Mouse (Mus musculus) stomach, embryonic 15.5 days (tissue): ENCODE results near the gene Oas1f. TPM values are rescaled to one million over a fixed set of nuclear protein-coding genes. Genes with fewer than 3 reads are reported as not detected.
"Not testable (repeated sequence)": the region's sequence is repeated elsewhere in the genome, so short reads cannot be mapped to it uniquely, and the experiment has no call there.

Source experiments
- ATAC-seq: fragments of 200-750 bp; cut with Nextera tagmentation; 2 replicates; pipeline ENCODE4 v1.8.0; 2017; ENCODE audit warnings: low read depth, moderate number of reproducible peaks, moderate TSS enrichment; ENCODE audit not compliant: insufficient read depth, low FRiP score
- H3K27ac ChIP-seq: fragments of 300-500 bp; sonication (generic); 2 replicates; pipeline ENCODE4 v1.5.1; 2015; ENCODE audit warnings: mild to moderate bottlenecking, inconsistent platforms
- H3K27me3 ChIP-seq: fragments of 300-500 bp; sonication (generic); replicated peaks from 2 replicates; pipeline ENCODE4 v1.6.1; 2015; ENCODE audit warnings: inconsistent platforms
- H3K36me3 ChIP-seq: fragments of 300-500 bp; sonication (generic); 2 replicates; pipeline ENCODE4 v1.6.1; 2015; ENCODE audit warnings: inconsistent platforms
- H3K4me1 ChIP-seq: fragments of 300-500 bp; sonication (generic); 2 replicates; pipeline ENCODE4 v1.6.1; 2015; ENCODE audit warnings: inconsistent platforms
- H3K4me2 ChIP-seq: fragments of 300-500 bp; sonication (generic); 2 replicates; pipeline ENCODE4 v1.6.1; 2015; ENCODE audit warnings: mild to moderate bottlenecking, inconsistent platforms
- H3K4me3 ChIP-seq: fragments of 300-500 bp; sonication (generic); replicated peaks from 2 replicates; pipeline ENCODE4 v1.5.1; 2015; ENCODE audit warnings: inconsistent platforms
- H3K9ac ChIP-seq: fragments of 300-500 bp; sonication (generic); 2 replicates; pipeline ENCODE4 v1.6.1; 2015; ENCODE audit warnings: inconsistent platforms
- H3K9me3 ChIP-seq: fragments of 300-500 bp; sonication (generic); 2 replicates; pipeline ENCODE4 v1.6.1; 2016; ENCODE audit warnings: inconsistent platforms
- WGBS: fragments of 180-500 bp; shearing (Covaris S2); methylation state at CpG from one replicate; pipeline ENCODE4 v1.1.7; 2015; 5-methylcytosine and 5-hydroxymethylcytosine counted together
- polyA plus RNA-seq: library from polyadenylated mRNA; unstranded; fragments of >200 nt; fragmentation: Nextera tagmentation; extraction: Ambion mirVana; gene quantifications from 2 replicates; pipeline ENCODE4 v1.2.1, GENCODE M21; 2015

Gene Oas1f
- polyA plus RNA-seq, 1 experiment from 2014 or later = not detected

GRCm38 (mm10) chr5:120876839-120877238 lies 29.7 kb downstream of the Oas1f start:
- WGBS = 50% methylated on average over 2 of the region's 3 CpGs
- H3K27ac ChIP-seq, H3K4me1 ChIP-seq, H3K4me3 ChIP-seq, H3K36me3 ChIP-seq, H3K4me2 ChIP-seq, ATAC-seq, H3K9me3 ChIP-seq, H3K9ac ChIP-seq, H3K27me3 ChIP-seq: not testable (repeated sequence)

- H3K27me3 ChIP-seq, H3K4me2 ChIP-seq, ATAC-seq, H3K27ac ChIP-seq, H3K36me3 ChIP-seq, H3K9ac ChIP-seq, H3K9me3 ChIP-seq, H3K4me3 ChIP-seq, H3K4me1 ChIP-seq: not testable (repeated sequence)
- WGBS = 74% methylated on average over 2 of the region's 2 CpGs
Measured at GRCm38 (mm10) chr5:120877407-120877806, 30.2 kb downstream of the Oas1f start.

- not testable (repeated sequence) for H3K36me3 ChIP-seq, H3K27me3 ChIP-seq, H3K27ac ChIP-seq, H3K4me3 ChIP-seq, H3K9me3 ChIP-seq, ATAC-seq, H3K4me2 ChIP-seq, H3K4me1 ChIP-seq, H3K9ac ChIP-seq
- 63% methylated on average over 2 of the region's 2 CpGs for WGBS
Measured at GRCm38 (mm10) chr5:120878803-120879202, 31.6 kb downstream of the Oas1f start.

GRCm38 (mm10) chr5:120881681-120882080 lies 34.5 kb downstream of the Oas1f start:
- ATAC-seq, H3K36me3 ChIP-seq, H3K27ac ChIP-seq, H3K4me2 ChIP-seq, H3K4me1 ChIP-seq, H3K9ac ChIP-seq, H3K27me3 ChIP-seq, H3K4me3 ChIP-seq, H3K9me3 ChIP-seq: not testable (repeated sequence)
- WGBS = 90% methylated on average over 6 of the region's 6 CpGs

GRCm38 (mm10) chr5:120887413-120887812 lies 40.2 kb downstream of the Oas1f start, which contains the start of gene Oas1g:
TSS of gene Oas1g (minus strand) at chr5:120887613.
- H3K27ac ChIP-seq, H3K27me3 ChIP-seq, H3K4me2 ChIP-seq, H3K9me3 ChIP-seq, H3K4me1 ChIP-seq, H3K4me3 ChIP-seq, H3K9ac ChIP-seq, ATAC-seq, H3K36me3 ChIP-seq: not testable (repeated sequence)
- 7% methylated on average over 7 of the region's 9 CpGs for WGBS

- no peak for ATAC-seq
- Histone ChIP-seq H3K36me3 (no peaks in the 10 kb centered on the region), H3K4me1 (no peaks in the 10 kb centered on the region), H3K27me3 (no peaks in the 10 kb centered on the region), H3K27ac (no peak overlapping the region), H3K9me3 (no peaks in the 10 kb centered on the region), H3K4me3 (no peak overlapping the region), H3K9ac (no peak overlapping the region), H3K4me2 (no peak overlapping the region)
- 35% methylated on average over 6 of the region's 6 CpGs for WGBS
Measured at GRCm38 (mm10) chr5:120887831-120888230, 40.7 kb downstream of the Oas1f start.

- 32% methylated on average over 4 of the region's 4 CpGs for WGBS
- not testable (repeated sequence) for H3K27ac ChIP-seq, H3K4me1 ChIP-seq, H3K4me3 ChIP-seq, H3K4me2 ChIP-seq, H3K9ac ChIP-seq, H3K9me3 ChIP-seq, H3K27me3 ChIP-seq, H3K36me3 ChIP-seq, ATAC-seq
Measured at GRCm38 (mm10) chr5:120888294-120888815, 41.2 kb downstream of the Oas1f start.

GRCm38 (mm10) chr5:120890026-120890425 lies 42.9 kb downstream of the Oas1f start:
- whole genome bisulfite sequencing = 77% methylated on average over 2 of the region's 2 CpGs
- no peak overlapping the region for H3K4me3 ChIP-seq
- no peak for ATAC-seq

GRCm38 (mm10) chr5:120890991-120891390 lies 43.8 kb downstream of the Oas1f start:
- 60% methylated on average over 3 of the region's 3 CpGs for WGBS
- no peak for ATAC-seq

More at GRCm38 (mm10) chr5:120890026-120890425, 42.9 kb downstream of the Oas1f start:
- Histone ChIP-seq H3K36me3 (no peaks in the 10 kb centered on the region), H3K4me2 (no peak overlapping the region), H3K27me3 (no peaks in the 10 kb centered on the region), H3K9me3 (no peaks in the 10 kb centered on the region), H3K4me1 (no peaks in the 10 kb centered on the region), H3K9ac (no peak overlapping the region), H3K27ac (no peak overlapping the region)

GRCm38 (mm10) chr5:120891566-120892242 lies 44.5 kb downstream of the Oas1f start:
- H3K27ac ChIP-seq, H3K4me2 ChIP-seq, H3K9ac ChIP-seq, H3K9me3 ChIP-seq, H3K4me3 ChIP-seq, H3K4me1 ChIP-seq, H3K36me3 ChIP-seq, ATAC-seq, H3K27me3 ChIP-seq: not testable (repeated sequence)
- WGBS = 87% methylated on average over 2 of the region's 2 CpGs

More at GRCm38 (mm10) chr5:120890991-120891390, 43.8 kb downstream of the Oas1f start:
- Histone ChIP-seq H3K4me3 (no peak overlapping the region), H3K27ac (no peak overlapping the region), H3K4me2 (no peak overlapping the region), H3K36me3 (no peaks in the 10 kb centered on the region), H3K27me3 (no peaks in the 10 kb centered on the region), H3K9ac (no peak overlapping the region), H3K9me3 (no peaks in the 10 kb centered on the region), H3K4me1 (no peaks in the 10 kb centered on the region)

GRCm38 (mm10) chr5:120892243-120892660 lies 45.1 kb downstream of the Oas1f start:
- Histone ChIP-seq H3K36me3 (no peaks in the 10 kb centered on the region), H3K4me3 (no peak overlapping the region), H3K4me2 (no peak overlapping the region), H3K27me3 (no peaks in the 10 kb centered on the region), H3K4me1 (no peaks in the 10 kb centered on the region), H3K27ac (no peak overlapping the region), H3K9ac (no peak overlapping the region), H3K9me3 (no peaks in the 10 kb centered on the region)
- no peak for ATAC-seq
- 57% methylated on average over 2 of the region's 2 CpGs for WGBS

GRCm38 (mm10) chr5:120893866-120894265 lies 46.7 kb downstream of the Oas1f start:
- H3K4me3 ChIP-seq, H3K9ac ChIP-seq, H3K27ac ChIP-seq, H3K27me3 ChIP-seq, H3K9me3 ChIP-seq, H3K4me2 ChIP-seq, H3K36me3 ChIP-seq, ATAC-seq, H3K4me1 ChIP-seq: not testable (repeated sequence)
- WGBS = 89% methylated on average over 4 of the region's 4 CpGs
